Mouse (Mus musculus): ENCODE results near the gene Col4a4. TPM values are rescaled to one million over a fixed set of nuclear protein-coding genes. Genes with fewer than 3 reads are reported as not detected.

The Col4a4 gene
- 4.3 and 10.3 TPM in 2 replicates for polyA plus RNA-seq (2015; fragmentation: Nextera tagmentation; extraction: Ambion mirVana)

DNA sequence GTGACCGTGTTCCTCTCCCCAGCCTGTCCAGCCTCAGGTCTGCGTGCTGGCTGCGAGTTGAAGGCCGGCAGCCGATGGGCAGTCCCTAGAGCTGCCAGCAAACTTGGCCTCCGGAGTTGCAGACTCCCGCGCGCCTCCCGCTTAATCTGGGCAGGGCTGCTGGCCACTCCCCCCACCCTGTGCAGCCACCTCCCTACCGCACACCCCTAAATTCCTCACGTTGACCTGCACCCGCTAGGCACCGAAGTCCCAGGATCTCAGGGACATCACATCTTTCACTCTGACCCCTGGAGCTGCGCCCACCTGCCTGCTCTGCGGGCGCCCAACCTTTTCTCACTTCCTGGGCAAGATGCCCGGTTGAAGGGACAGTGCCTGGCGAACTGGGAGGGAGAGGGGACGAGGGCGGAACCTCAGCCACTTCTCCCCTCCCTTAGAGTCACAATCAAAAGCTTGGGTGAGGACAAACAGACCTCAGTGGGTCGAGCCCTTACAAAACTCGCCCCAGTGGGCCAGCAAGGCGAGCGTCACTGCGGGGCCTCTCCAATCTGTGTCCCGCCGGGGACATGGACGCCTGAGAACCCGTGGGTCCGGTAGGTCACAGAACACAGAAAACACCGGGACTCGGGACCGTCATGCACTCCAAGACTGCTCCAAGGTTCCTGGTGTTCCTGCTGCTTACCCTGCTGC is at the start of gene Col4a4, which contains the start of gene Col4a3:
Gene Col4a4 (minus strand): TSS at position 137 of the 687 bp plus-strand sequence.
Gene Col4a3 (plus strand): TSS at position 209 of the 687 bp plus-strand sequence.

Other genes starting within 250 kb of the Col4a4 start
- gene Col4a3, start 72 bp upstream of the Col4a4 start, polyA plus RNA-seq (2015; fragmentation: Nextera tagmentation; extraction: Ambion mirVana), result 2.9 and 4.5 TPM in 2 replicates
- gene Mff, start 138.0 kb upstream of the Col4a4 start, polyA plus RNA-seq (2015; fragmentation: Nextera tagmentation; extraction: Ambion mirVana), result 272 and 275 TPM in 2 replicates
- gene Tm4sf20, start 181.6 kb upstream of the Col4a4 start, polyA plus RNA-seq (2015; fragmentation: Nextera tagmentation; extraction: Ambion mirVana), result 0.48 and 1.2 TPM in 2 replicates
- gene Gm47791, start 184.4 kb upstream of the Col4a4 start, polyA plus RNA-seq (2015; fragmentation: Nextera tagmentation; extraction: Ambion mirVana), result not detected in 2 replicates